Mouse (Mus musculus) megakaryocyte, adult 5-6 weeks (primary cell): ENCODE data around the gene Pxn. TPM values are rescaled to one million over a fixed set of nuclear protein-coding genes. Genes with fewer than 3 reads are reported as not detected.
"Not testable (repeated sequence)": the region's sequence is repeated elsewhere in the genome, so short reads cannot be mapped to it uniquely, and the experiment has no call there.

Source experiments
- ATAC-seq: 2 replicates; pipeline ENCODE4 v1.8.0; 2016; ENCODE audit warnings: mild to moderate bottlenecking, inconsistent platforms; ENCODE audit not compliant: poor library complexity, severe bottlenecking
- total RNA-seq, 2 experiments: library from RNA; stranded (forward) in 1 of 2; stranded (reverse) in 1 of 2; fragments of 153-499, 151-499 nt in 1 of 2; fragments of 221-1000, 200-1000 nt in 1 of 2; gene quantifications; 2 replicates each; pipeline versions ENCODE4 v1.2.3 to v1.2.4; 2015 to 2017

The Pxn gene
- total RNA-seq, 2 experiments from 2014 or later, result 93.8 to 199 TPM

GRCm38 (mm10) chr5:115485489-115486205, 20.8 kb upstream of the Pxn start:
- no peak for ATAC-seq

- ATAC-seq, result no peak
Observed at GRCm38 (mm10) chr5:115486726-115487125, 19.8 kb upstream of the Pxn start.

GRCm38 (mm10) chr5:115487353-115487752, 19.1 kb upstream of the Pxn start:
- ATAC-seq, result no peak

GRCm38 (mm10) chr5:115487942-115488580, 18.4 kb upstream of the Pxn start:
- ATAC-seq, result no peak

GRCm38 (mm10) chr5:115488841-115489698, 17.4 kb upstream of the Pxn start:
- ATAC-seq, result peak; percentile 36

DNA sequence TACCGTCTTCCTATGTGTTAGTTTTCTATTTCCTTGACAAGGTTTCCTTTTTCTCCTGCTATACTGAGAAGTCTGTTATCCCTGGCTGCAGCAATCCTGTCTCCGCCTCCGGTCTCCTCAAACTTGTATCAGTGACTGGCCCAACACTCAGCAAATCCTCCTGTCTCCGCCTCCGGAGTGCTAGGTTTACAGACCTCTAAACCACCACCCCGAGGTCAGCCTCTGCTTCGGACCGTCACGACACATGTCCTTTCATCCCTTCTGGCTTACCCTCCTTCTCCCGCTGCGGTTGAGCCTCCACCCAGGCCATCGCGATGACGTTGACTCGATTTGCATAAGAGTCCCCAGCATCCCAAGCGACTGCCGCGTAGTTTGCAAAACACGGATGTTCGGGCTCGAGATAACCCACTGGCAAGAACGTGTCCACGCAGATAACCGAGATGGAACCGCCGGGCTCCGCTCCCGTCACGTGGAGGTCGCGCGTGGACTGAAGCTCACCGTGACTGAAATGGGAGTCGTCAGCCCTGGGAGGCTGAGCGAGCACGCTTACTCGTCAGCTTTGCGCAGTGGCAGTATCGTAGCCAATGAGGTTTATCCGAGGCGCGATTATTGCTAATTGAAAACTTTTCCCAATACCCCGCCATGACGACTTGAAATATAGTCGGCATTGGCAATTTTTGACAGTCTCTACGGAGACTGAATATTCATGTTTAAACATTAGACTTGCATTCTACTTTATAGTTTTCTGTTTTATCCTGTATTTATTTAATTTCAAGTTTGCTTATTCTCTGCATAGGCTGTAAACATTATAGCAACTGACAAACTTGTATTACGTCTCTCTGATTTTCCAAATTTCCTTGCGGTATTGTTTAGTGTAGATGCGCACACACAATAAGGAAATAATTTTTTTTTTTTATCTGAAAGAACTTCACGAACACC, 16.5 kb upstream of the Pxn start:
- peak; percentile 79 for ATAC-seq

- peak; percentile 3 for ATAC-seq
Observed at GRCm38 (mm10) chr5:115490638-115491000, 15.9 kb upstream of the Pxn start.

DNA sequence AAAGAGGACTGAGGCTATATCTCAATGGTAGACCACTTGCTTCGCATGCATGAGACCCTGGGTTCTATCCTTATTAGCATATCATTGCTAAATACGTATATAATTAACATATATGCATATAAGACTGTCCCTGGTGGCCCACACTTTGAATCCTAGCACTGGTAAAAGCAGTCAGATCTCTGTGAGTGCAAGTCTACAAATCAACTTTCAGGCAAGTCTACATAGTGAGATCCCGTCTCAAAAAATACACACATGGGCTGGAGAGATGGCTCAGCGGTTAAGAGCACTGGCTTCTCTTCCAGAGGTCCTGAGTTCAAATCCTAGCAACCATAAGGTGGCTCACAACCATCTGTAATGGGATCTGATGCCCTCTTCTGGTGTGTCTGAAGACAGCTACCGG, 15.4 kb upstream of the Pxn start:
- no peak for ATAC-seq

DNA sequence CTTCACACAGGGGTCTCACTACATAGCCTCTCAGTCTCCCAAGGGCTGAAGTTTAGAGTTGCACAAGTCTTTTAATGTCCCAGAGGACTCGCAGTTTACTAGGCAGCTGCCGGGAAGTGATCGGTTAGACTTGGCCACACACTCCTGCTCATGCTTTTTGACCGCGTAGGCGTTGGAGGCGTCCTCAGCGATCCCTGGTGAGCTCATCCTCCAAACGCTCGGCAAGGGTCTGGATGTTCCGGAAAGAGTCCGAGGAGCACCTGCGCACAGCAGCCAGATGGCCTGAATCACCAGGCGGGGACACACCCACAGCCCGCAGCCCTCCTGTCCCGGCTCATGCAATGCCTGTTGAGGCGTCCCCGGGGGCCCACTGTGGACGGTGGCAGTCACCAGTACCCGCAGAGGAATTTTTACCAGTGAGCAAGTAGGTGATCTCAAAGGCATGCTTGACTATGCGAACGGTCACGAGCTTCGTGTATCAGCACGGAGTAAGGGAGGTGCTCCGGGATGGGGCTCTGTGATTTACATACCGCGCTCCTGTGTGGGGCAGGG, 14.6 kb upstream of the Pxn start:
- peak; percentile 5; the same call in 1 of the 2 replicates for ATAC-seq

- ATAC-seq, result no peak
Observed at GRCm38 (mm10) chr5:115492711-115493335, 13.7 kb upstream of the Pxn start.

DNA sequence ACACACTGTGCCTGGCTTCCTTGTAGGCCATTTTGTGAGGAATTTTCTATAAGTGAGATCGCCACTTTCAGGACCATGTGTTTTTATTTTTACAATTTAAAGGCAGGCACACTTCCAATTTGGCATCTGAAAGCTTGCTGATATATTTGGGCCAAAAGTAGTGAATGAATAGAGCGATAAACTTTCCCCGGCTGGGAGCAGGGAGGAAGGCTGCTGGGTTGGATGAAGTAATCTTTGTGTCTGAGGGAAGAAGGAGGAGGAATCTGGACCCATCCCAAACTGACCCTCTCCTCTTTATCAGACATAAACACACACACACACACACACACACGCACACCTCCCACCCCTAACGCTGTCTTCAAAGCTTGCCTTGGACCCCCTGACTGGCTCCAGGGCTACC, 13.0 kb upstream of the Pxn start:
- no peak for ATAC-seq

DNA sequence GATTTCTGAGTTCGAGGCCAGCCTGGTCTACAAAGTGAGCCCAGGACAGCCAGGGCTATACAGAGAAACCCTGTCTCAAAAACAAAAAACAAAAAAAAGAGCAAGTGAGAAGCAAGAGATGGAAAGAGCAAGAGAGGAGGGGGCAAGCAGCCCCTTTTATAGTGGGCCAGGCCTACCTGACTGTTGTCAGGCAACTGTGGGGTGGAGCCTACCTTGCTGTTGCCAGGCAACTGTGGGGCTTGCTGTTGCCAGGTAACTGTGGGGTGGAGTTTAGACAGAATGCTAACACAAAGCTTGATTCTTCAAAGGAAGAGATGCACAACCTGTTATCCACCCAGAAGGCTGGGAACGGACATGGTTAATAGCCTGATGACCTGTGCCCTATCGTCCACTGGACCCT, 10.9 kb upstream of the Pxn start:
- not testable (repeated sequence) for ATAC-seq

DNA sequence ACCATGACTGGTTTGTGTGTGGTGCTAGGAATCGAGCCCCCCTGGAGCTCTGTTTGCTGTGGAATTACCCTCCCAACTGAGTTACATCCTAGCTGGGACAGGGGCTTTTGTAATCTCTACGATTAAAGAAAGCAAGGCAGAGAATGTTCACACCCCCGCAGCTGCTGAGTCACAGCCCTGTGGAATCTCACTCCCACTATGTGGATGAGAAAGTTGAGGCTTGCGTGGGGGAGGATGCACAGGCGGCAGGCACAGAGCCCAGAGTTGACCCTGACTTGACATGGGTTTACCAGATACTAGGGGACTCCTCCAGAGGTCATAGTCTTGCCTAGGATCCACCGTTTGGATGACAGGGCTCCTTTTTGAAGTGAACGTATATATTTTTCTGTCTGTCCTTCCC, 9.4 kb upstream of the Pxn start:
- ATAC-seq, result no peak

DNA sequence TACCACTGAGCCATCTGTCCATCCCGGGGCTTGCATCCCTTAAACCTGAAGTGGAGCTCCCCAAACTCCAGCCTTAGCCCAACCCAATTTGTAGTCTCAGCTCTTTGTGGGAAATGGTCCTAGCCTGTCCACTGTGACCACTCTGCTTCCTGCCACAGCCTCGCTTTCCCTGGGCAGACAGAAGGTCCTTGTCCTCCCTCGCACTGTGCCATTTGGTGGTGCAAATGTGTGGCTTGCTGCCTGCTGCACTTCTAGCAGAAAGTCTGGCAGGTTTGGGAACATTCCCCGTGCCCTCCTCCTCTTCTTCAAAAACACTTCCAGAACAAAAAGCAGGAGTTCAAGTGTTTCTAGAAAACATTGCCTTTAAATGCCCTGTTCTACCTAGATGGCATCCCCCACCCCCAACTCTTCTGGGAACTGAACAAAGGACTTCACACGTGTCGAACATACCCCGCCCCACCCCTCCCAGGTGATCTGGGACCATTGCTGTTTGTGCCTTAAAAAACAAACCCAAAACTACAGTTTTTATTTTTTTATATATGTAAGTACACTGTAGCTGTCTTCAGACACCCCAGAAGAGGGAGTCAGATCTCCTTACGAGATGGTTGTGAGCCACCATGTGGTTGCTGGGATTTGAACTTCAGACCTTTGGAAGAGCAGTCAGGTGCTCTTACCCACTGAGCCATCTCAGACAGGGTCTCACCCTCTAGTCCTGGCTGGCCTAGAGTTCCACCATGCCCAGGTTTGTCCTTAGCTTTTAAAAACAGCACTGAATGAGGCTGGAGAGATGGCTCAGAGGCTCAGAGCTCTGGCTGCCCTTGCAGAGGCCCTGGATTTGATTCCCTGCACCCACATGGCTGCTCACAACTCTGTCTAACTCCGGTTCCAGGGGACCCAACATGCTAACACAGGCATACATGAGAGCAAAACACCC, 7.9 kb upstream of the Pxn start:
- no peak for ATAC-seq

DNA sequence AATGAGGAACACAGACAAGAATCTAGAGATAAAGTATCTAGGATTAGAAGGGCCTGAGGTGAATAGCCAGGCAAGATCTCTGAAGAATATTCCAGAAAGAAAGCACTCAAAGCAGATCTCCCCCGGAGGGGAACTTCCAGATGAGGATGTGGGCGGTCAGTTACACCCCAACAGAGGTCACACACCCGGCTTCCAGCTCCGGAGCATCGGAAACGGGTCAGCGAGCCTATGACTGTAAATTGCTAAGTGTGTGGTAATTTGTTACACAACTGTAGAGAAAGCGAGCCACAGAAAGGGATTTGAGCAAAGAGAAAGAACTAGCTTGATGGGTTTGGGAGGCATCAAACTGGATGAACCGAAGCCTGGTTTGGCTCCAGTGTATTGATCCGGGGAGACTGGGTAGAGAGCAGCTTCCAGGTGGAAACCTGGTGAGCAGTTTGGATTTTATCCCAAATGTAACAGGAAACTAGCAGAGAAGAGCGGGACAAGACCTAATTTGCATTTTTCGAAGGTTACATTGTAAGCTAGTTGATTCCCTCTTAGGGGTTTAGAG, 6.0 kb upstream of the Pxn start:
- peak; percentile 100 for ATAC-seq

DNA sequence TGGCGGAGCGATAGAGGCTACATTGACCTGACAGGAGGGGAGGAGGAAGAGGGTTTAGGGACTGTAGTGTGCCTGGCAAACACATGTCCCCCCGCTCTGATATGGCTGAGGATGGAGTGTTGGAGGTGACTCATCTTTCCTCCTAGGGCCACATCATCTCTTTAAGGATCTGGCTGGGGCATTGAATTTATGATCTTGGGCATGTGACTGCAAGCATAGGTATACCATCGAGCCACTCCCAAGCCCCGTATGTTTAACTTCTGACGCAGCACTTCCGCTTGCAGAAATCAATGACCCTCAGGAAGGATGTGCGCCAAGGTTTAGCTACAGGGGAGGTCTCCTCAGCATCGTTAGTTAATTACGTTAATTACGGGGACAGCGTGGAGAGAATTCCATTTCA, 3.4 kb upstream of the Pxn start:
- no peak for ATAC-seq

DNA sequence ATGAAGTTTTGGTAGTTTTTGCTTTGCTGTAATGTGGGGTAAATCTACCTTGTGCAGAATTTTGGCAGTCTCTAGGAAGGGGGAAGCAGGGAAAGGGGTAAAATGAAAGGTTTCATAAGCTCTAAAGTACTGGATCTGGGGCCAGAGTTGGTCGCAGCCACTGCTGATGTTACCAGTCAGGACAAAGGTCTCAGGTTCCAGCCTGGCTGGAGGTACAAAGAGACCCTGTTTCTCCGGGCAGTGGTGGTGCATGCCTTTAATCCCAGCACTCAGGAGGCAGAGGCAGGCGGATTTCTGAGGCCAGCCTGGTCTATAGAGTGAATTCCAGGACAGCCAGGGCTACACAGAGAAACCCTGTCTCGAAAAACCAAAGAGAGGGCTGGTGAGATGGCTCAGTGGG, 859 bp upstream of the Pxn start:
- ATAC-seq, result not testable (repeated sequence)

DNA sequence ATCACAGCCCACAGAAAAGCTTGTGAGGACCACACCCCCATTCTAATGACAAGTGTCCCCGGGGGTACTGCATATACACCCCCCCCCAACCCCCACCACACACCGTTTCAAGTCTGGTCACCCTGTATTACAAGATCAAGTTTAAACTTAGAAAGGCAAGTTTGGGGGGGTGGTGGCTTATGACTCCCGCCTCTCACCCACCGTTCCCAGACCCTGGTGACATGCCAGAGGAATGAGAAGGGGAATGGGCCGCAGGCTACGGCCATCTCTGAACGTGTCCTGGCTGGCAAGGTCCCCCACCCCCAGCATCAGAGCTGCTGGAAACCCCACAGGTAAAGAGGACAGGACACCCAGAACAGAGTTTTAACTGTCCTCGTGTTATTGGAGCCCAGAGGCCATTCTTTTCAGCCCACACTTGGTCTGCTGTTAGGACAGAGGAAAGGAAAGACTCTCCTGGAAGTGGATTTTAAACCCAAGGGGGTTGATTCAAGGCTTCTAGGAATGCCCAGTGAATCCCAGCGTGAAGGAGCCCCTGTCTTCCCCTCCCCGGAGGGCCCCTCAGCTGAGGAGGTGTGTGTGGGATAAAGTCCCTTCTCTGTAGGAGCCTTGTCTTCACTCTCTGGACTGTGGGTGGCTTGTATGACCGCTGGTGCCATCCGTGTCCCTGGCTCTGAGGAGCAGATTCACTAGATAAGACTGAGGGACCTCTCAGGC, 948 bp downstream of the Pxn start:
- ATAC-seq, result no peak
